9 mouse cellular contexts compared by ENCODE assay signal in genomic region chr14:8346255-8346997, GRCm38 (mm10). TPM values are rescaled to one million over a fixed set of nuclear protein-coding genes. Genes with fewer than 3 reads are reported as not detected.
DNase-seq lines count a peak whose midpoint lies in the region; ATAC-seq and TF ChIP-seq lines count a peak whose summit lies in the region.
"Had no signal": no experiment of that assay in that cellular context is flagged by ENCODE, and none has a peak within 500 bp of the region (broad histone marks: within the 10 kb centered on the region; RNA-seq: fewer than 3 reads in every experiment).

No protein-coding gene starts in this region.

- 19% methylated on average over 7 of the region's 7 CpGs for WGBS in forebrain, embryonic 15.5 days
- WGBS in lung, embryonic 15.5 days = 15% methylated on average over 7 of the region's 7 CpGs

- intact Hi-C loops in heart, postnatal 36 days (cut with DNase I) = loop anchor here (1.0 to 5.0 kb wide), 6 partner anchors 46 to 384 kb away; partner anchors contain the start of gene Pdhb

- no peak overlapping the region for H3K4me2 ChIP-seq in forebrain, embryonic 15.5 days (replicated peaks)
- no peak overlapping the region for H3K4me2 ChIP-seq in lung, embryonic 15.5 days
- H3K4me2 ChIP-seq: limb, embryonic 12.5 days had no signal

- no peak overlapping the region for H3K27ac ChIP-seq in ES-E14 (ENCODE audit: insufficient read depth, low read depth, low read length, poor library complexity, severe bottlenecking)
- no peak overlapping the region for H3K27ac ChIP-seq in forebrain, embryonic 15.5 days (replicated peaks)
- no peak overlapping the region for H3K27ac ChIP-seq in lung, embryonic 15.5 days
- H3K27ac ChIP-seq: limb, embryonic 12.5 days had no signal

- no peaks in the 10 kb centered on the region for H3K27me3 ChIP-seq in forebrain, embryonic 15.5 days
- H3K27me3 ChIP-seq in lung, embryonic 15.5 days = no peaks in the 10 kb centered on the region
- H3K27me3 ChIP-seq: limb, embryonic 12.5 days had no signal

- no peaks in the 10 kb centered on the region for H3K4me1 ChIP-seq in ES-E14 (ENCODE audit: control insufficient read depth in 2 of 2, insufficient read depth in 2 of 2, low read length in 2 of 2, poor library complexity in 1 of 2)
- H3K4me1 ChIP-seq in forebrain, embryonic 15.5 days = no peaks in the 10 kb centered on the region
- H3K4me1 ChIP-seq in lung, embryonic 15.5 days = no peaks in the 10 kb centered on the region
- H3K4me1 ChIP-seq: limb, embryonic 12.5 days had no signal

- peak; percentile 95 for DNase-seq in ES-E14 (ENCODE audit: low read depth, low spot score)
- peak; percentile 85 to 93 for DNase-seq in heart, postnatal 36 days
- DNase-seq in layer of hippocampus, adult 11-12 months (ENCODE audit: low spot score) = peak; percentile 89
- peak; percentile 91 for DNase-seq in ovary, postnatal 14 days (ENCODE audit: low spot score)
- DNase-seq in thymus, postnatal 10 days (ENCODE audit: low spot score in 2 of 2) = peak; percentile 45 to 82

- H3K4me3 ChIP-seq in ES-E14 (ENCODE audit: insufficient read depth in 1 of 2, low read depth in 1 of 2, low read length in 2 of 2, poor library complexity in 1 of 2, severe bottlenecking in 1 of 2) = no peak overlapping the region
- H3K4me3 ChIP-seq in forebrain, embryonic 15.5 days = no peak overlapping the region
- no peak overlapping the region for H3K4me3 ChIP-seq in lung, embryonic 15.5 days
- H3K4me3 ChIP-seq: limb, embryonic 12.5 days had no signal

- H3K9me3 ChIP-seq in ES-E14 (ENCODE audit: control insufficient read depth, insufficient read depth, low read depth, low read length) = no peaks in the 10 kb centered on the region
- no peaks in the 10 kb centered on the region for H3K9me3 ChIP-seq in forebrain, embryonic 15.5 days
- no peaks in the 10 kb centered on the region for H3K9me3 ChIP-seq in lung, embryonic 15.5 days
- H3K9me3 ChIP-seq: limb, embryonic 12.5 days had no signal

- 0 out of 2 replicates have a peak, but pooled peaks have one; percentile 46 for ATAC-seq in cerebellum, adult (ENCODE audit: insufficient number of reproducible peaks, low FRiP score, low TSS enrichment)
- ATAC-seq in forebrain, embryonic 15.5 days (replicated peaks) = peak; percentile 63
- ATAC-seq in lung, embryonic 15.5 days (ENCODE audit: borderline replicate concordance, extremely low read depth, low FRiP score, low TSS enrichment) = peak; percentile 50; the same call in 1 of the 2 replicates

- no peaks in the 10 kb centered on the region for H3K36me3 ChIP-seq in ES-E14 (ENCODE audit: control insufficient read depth, insufficient read depth, low read length, poor library complexity, severe bottlenecking)
- H3K36me3 ChIP-seq in forebrain, embryonic 15.5 days = no peaks in the 10 kb centered on the region
- no peaks in the 10 kb centered on the region for H3K36me3 ChIP-seq in lung, embryonic 15.5 days
- H3K36me3 ChIP-seq: limb, embryonic 12.5 days had no signal

- no peak overlapping the region for H3K9ac ChIP-seq in ES-E14 (ENCODE audit: insufficient read depth, low read depth, low read length, poor library complexity, severe bottlenecking)
- H3K9ac ChIP-seq in forebrain, embryonic 15.5 days (replicated peaks) = no peak overlapping the region
- H3K9ac ChIP-seq in lung, embryonic 15.5 days = no peak overlapping the region
- H3K9ac ChIP-seq: limb, embryonic 12.5 days had no signal

- in situ Hi-C loops in ES-E14 (cut with MboI; ENCODE audit: low sequenced_read_pairs in 2 of 2, unreplicated experiment in 2 of 2) = loop anchor here (10.0 to 25.0 kb wide), 4 partner anchors 109 to 384 kb away; partner anchors contain the start of genes Gm45521 (in 1 of the 2), Pxk (in 1 of the 2) and Rpp14 (in 1 of the 2)

TF ChIP-seq in ES-E14, 5 proteins besides CTCF, POLR2A, EP300 and RAD21:
- TF ChIP-seq ZNF384 (IDR thresholded peaks at IDR 0.05; ENCODE audit: low read depth, low read length) (no peak), ZC3H11A (IDR thresholded peaks at IDR 0.05; ENCODE audit: borderline replicate concordance, low read depth, low read length) (peak; percentile 95; the same call in 1 of the 2 replicates)

RNA-seq across cellular contexts. Expression of gene Fam107a, which starts 28.6 kb away (rescaled TPM):
- 0.11 and 0.27 TPM in 2 replicates for total RNA-seq in ES-E14 (2012; rRNA removed)
- polyA plus RNA-seq in forebrain, embryonic 15.5 days (2015; fragmentation: Nextera tagmentation; extraction: Ambion mirVana) = 0.24 and 0.34 TPM in 2 replicates
- 10 to 100 TPM in 1 of 2 experiments, 1 to 10 TPM in 1; 6.4 to 13.2 TPM for total RNA-seq in heart, postnatal 36 days (2021)
- polyA plus RNA-seq in lung, embryonic 15.5 days (2015; fragmentation: Nextera tagmentation; extraction: Ambion mirVana) = 0.54 and 0.59 TPM in 2 replicates

RNA-seq across cellular contexts. Expression of gene Oit1, which starts 32.1 kb away (rescaled TPM):
- 0.36 and 0.53 TPM in 2 replicates for total RNA-seq in ES-E14 (2012; rRNA removed)
- polyA plus RNA-seq in forebrain, embryonic 15.5 days (2015; fragmentation: Nextera tagmentation; extraction: Ambion mirVana) = not detected in 2 replicates
- total RNA-seq in heart, postnatal 36 days (2021) = not detected
- 2.1 and 2.9 TPM in 2 replicates for polyA plus RNA-seq in lung, embryonic 15.5 days (2015; fragmentation: Nextera tagmentation; extraction: Ambion mirVana)
- polyA plus RNA-seq: limb, embryonic 12.5 days had no signal
